Mouse (Mus musculus) CH12.LX (cell line): ENCODE data around the gene Clasrp. TPM values are rescaled to one million over a fixed set of nuclear protein-coding genes. Genes with fewer than 3 reads are reported as not detected.

Experiments used
- DNase-seq: peaks from one replicate; pipeline ENCODE4 v3.0.0-alpha.2; 2013; ENCODE audit errors: extremely low read depth
- H3K27ac ChIP-seq: 2 replicates; pipeline ENCODE4 v1.5.1; 2012; ENCODE audit warnings: low read depth, mild to moderate bottlenecking, control low read depth, moderate library complexity; ENCODE audit not compliant: insufficient read depth
- H3K27me3 ChIP-seq: replicated peaks from 2 replicates; pipeline ENCODE3; 2012; ENCODE audit warnings: inconsistent platforms
- H3K36me3 ChIP-seq, 2 experiments: replicated peaks in 1 of 2; 2 replicates each; pipeline versions ENCODE3 to v1.6.1; 2012; ENCODE audit warnings: inconsistent platforms in 1 of 2, low read length in 1 of 2, mild to moderate bottlenecking in 1 of 2, mixed read lengths in 1 of 2, moderate library complexity in 1 of 2; ENCODE audit not compliant: control insufficient read depth in 1 of 2, insufficient read depth in 1 of 2
- H3K4me1 ChIP-seq, 2 experiments: 2 replicates each; pipeline ENCODE4 v1.6.1; 2012; ENCODE audit warnings: inconsistent platforms in 1 of 2, moderate library complexity in 1 of 2; ENCODE audit not compliant: insufficient read depth in 2 of 2, control insufficient read depth in 1 of 2
- H3K4me2 ChIP-seq: 2 replicates; pipeline ENCODE4 v1.6.1; 2012; ENCODE audit warnings: low read depth, mild to moderate bottlenecking, control low read depth; ENCODE audit not compliant: poor library complexity, insufficient read depth, severe bottlenecking
- H3K4me3 ChIP-seq, 3 experiments: fragments of 150-350 bp in 1 of 3; sonication (generic) in 1 of 3; replicated peaks in 1 of 3; 2 replicates each; pipeline versions ENCODE3 to v1.5.1; 2011 to 2012; ENCODE audit warnings: low read depth in 2 of 3, low read length in 2 of 3, mild to moderate bottlenecking in 2 of 3, moderate library complexity in 2 of 3, control low read depth in 1 of 3, improper control_type of control experiment in 1 of 3, inconsistent platforms in 1 of 3, mixed read lengths in 1 of 3; ENCODE audit not compliant: poor library complexity in 1 of 3
- H3K79me2 ChIP-seq: replicated peaks from 2 replicates; pipeline ENCODE4 v1.6.1; 2012; ENCODE audit warnings: mild to moderate bottlenecking, moderate library complexity; ENCODE audit not compliant: control insufficient read depth, poor library complexity, insufficient read depth, severe bottlenecking; ENCODE audit errors: extremely low read depth
- H3K9ac ChIP-seq: 2 replicates; pipeline ENCODE4 v1.6.1; 2012; ENCODE audit warnings: low read depth, mild to moderate bottlenecking, control low read depth, moderate library complexity; ENCODE audit not compliant: insufficient read depth
- H3K9me3 ChIP-seq: replicated peaks from 2 replicates; pipeline ENCODE3; 2012; ENCODE audit warnings: low read length, inconsistent platforms, mixed read lengths
- HCFC1 ChIP-seq: IDR thresholded peaks from 2 replicates; pipeline ENCODE4 v1.6.1; 2012; ENCODE audit warnings: low read depth, mild to moderate bottlenecking, inconsistent platforms, low read length, improper control_type of control experiment
- JUND ChIP-seq: conservative IDR thresholded peaks from 2 replicates; pipeline ENCODE4 v1.6.1; 2011; ENCODE audit warnings: low read depth, low read length, improper control_type of control experiment
- KAT2A ChIP-seq: IDR thresholded peaks from 2 replicates; pipeline ENCODE4 v1.6.1; 2012; ENCODE audit warnings: low read length, improper control_type of control experiment, inconsistent platforms; ENCODE audit not compliant: insufficient replicate concordance
- MAFK ChIP-seq: IDR thresholded peaks from 2 replicates; pipeline ENCODE4 v1.6.1; 2011; ENCODE audit warnings: low read length, improper control_type of control experiment; ENCODE audit not compliant: insufficient replicate concordance
- MAZ ChIP-seq: IDR thresholded peaks from 2 replicates; pipeline ENCODE4 v1.6.1; 2012; ENCODE audit warnings: low read depth, mild to moderate bottlenecking, inconsistent platforms, low read length, improper control_type of control experiment, moderate library complexity
- MYC ChIP-seq: IDR thresholded peaks from 2 replicates; pipeline ENCODE4 v1.6.1; 2011; ENCODE audit warnings: low read depth, mild to moderate bottlenecking, improper control_type of control experiment, low read length
- RAD21 ChIP-seq: IDR thresholded peaks from 2 replicates; pipeline ENCODE4 v1.6.1; 2011; ENCODE audit warnings: low read depth, mild to moderate bottlenecking, low read length, improper control_type of control experiment, moderate library complexity
- RCOR1 ChIP-seq: conservative IDR thresholded peaks from 2 replicates; pipeline ENCODE4 v1.6.1; 2012; ENCODE audit warnings: low read depth, mild to moderate bottlenecking, inconsistent platforms, low read length, improper control_type of control experiment
- SIN3A ChIP-seq: IDR thresholded peaks from 2 replicates; pipeline ENCODE4 v1.6.1; 2012; ENCODE audit warnings: low read length, improper control_type of control experiment, inconsistent platforms
- TCF12 ChIP-seq: IDR thresholded peaks from 2 replicates; pipeline ENCODE4 v1.6.1; 2014; ENCODE audit warnings: low read depth, mild to moderate bottlenecking, inconsistent platforms, low read length, improper control_type of control experiment
- USF1 ChIP-seq: IDR thresholded peaks from 2 replicates; pipeline ENCODE4 v1.6.1; 2014; ENCODE audit warnings: low read depth, mild to moderate bottlenecking, inconsistent platforms, low read length, improper control_type of control experiment
- USF2 ChIP-seq: conservative IDR thresholded peaks from 2 replicates; pipeline ENCODE4 v1.6.1; 2011; ENCODE audit warnings: low read depth, low read length, improper control_type of control experiment
- ZKSCAN1 ChIP-seq: IDR thresholded peaks from 2 replicates; pipeline ENCODE4 v1.6.1; 2012; ENCODE audit warnings: low read depth, inconsistent platforms, low read length, improper control_type of control experiment, borderline replicate concordance
- ZMIZ1 ChIP-seq: IDR thresholded peaks from 2 replicates; pipeline ENCODE4 v1.6.1; 2012; ENCODE audit warnings: low read depth, mild to moderate bottlenecking, inconsistent platforms, low read length, improper control_type of control experiment
- dilution Hi-C: fragments of 300-500 bp; cut with MboI; formaldehyde crosslinking; loops from 2 replicates; pipeline ENCODE4 v1.14.3; 2020; ENCODE audit warnings: low sequenced_read_pairs; ENCODE audit not compliant: extremely low pct_unique_long_range_greater_than_20kb, extremely low pct_ligation_motif_present
- in situ Hi-C: fragments of 300-500 bp; cut with MboI; formaldehyde crosslinking; loops from 3 replicates; pipeline ENCODE4 v1.14.3; 2019; ENCODE audit warnings: low sequenced_read_pairs, low pct_ligation_motif_present, low pct_unique_long_range_greater_than_20kb, mixed read lengths
- polyA plus RNA-seq: library from polyadenylated mRNA; unstranded; fragments of >175 nt; gene quantifications from 2 replicates; pipeline ENCODE4 v1.2.1, GENCODE M21; 2012; ENCODE audit warnings: low read depth; ENCODE audit not compliant: insufficient read length
- total RNA-seq, 2 experiments: library from RNA; depleted of rRNA; stranded (reverse); fragments of 300-350 nt in 1 of 2; fragments of >200 nt in 1 of 2; gene quantifications; 2 replicates each; pipeline ENCODE4 v1.2.3; 2012 to 2014

Clasrp gene
- total and polyA plus RNA-seq, 3 experiments: 14.5 to 59.4 (median 45.4) TPM

GRCm38 (mm10) chr7:19557982-19558900 is 46.0 kb downstream of the Clasrp start:
- dilution Hi-C loops (no loop called here), in situ Hi-C loops (loop anchor here (25.0 kb wide), 1 partner anchor 146 kb away; the partner anchor contains the start of genes Ckm and Klc3)
- peaks cover 57% of the 10 kb centered on the region for H3K79me2 ChIP-seq
- no peak overlapping the region for H3K27ac ChIP-seq
- DNase-seq: no peak
- H3K27me3 ChIP-seq: no peaks in the 10 kb centered on the region
- peaks cover 23 to 66% of the 10 kb centered on the region in 2 experiments for H3K36me3 ChIP-seq
- peaks cover 8 to 44% of the 10 kb centered on the region in 2 experiments for H3K4me1 ChIP-seq
- no peak overlapping the region for H3K4me3 ChIP-seq
- no peaks in the 10 kb centered on the region for H3K9me3 ChIP-seq
- no peak overlapping the region for H3K9ac ChIP-seq
- TF ChIP-seq RCOR1 (no peak), KAT2A (no peak), USF2 (no peak)
- no peak overlapping the region for H3K4me2 ChIP-seq

- Histone ChIP-seq H3K9me3 (no peaks in the 10 kb centered on the region), H3K27me3 (no peaks in the 10 kb centered on the region), H3K36me3 (peaks cover 31 to 75% of the 10 kb centered on the region in 2 experiments), H3K9ac (no peak overlapping the region), H3K4me3 (no peak overlapping the region), H3K4me2 (no peak overlapping the region), H3K27ac (no peak overlapping the region), H3K4me1 (peaks cover 8 to 35% of the 10 kb centered on the region in 2 experiments), H3K79me2 (peaks cover 58% of the 10 kb centered on the region)
- dilution Hi-C loops (no loop called here), in situ Hi-C loops (loop anchor here (25.0 kb wide), 1 partner anchor 145 kb away; the partner anchor contains the start of genes Ckm and Klc3)
- TF ChIP-seq JUND: no peak
- TF ChIP-seq SIN3A: no peak
- no peak for TF ChIP-seq ZMIZ1
- TF ChIP-seq TCF12: no peak
- DNase-seq: no peak
Measured at GRCm38 (mm10) chr7:19557086-19557485, 47.2 kb downstream of the Clasrp start.

GRCm38 (mm10) chr7:19554168-19554567 is 50.1 kb downstream of the Clasrp start:
- Histone ChIP-seq H3K36me3 (peaks cover 34 to 92% of the 10 kb centered on the region in 2 experiments), H3K27ac (no peak overlapping the region), H3K9ac (no peak overlapping the region), H3K9me3 (no peaks in the 10 kb centered on the region), H3K4me1 (peaks cover 1 to 17% of the 10 kb centered on the region in 2 experiments; a peak in 3 of 4 replicates), H3K4me2 (no peak overlapping the region), H3K27me3 (no peaks in the 10 kb centered on the region), H3K79me2 (peaks cover 43% of the 10 kb centered on the region), H3K4me3 (no peak overlapping the region)
- dilution Hi-C loops (no loop called here), in situ Hi-C loops (loop anchor here (25.0 kb wide), 1 partner anchor 142 kb away; the partner anchor contains the start of genes Ckm and Klc3)
- no peak for DNase-seq
- TF ChIP-seq SIN3A (no peak), HCFC1 (no peak), MAZ (no peak), ZMIZ1 (no peak), USF2 (no peak), ZKSCAN1 (no peak), USF1 (no peak), MYC (no peak), MAFK (no peak), RAD21 (no peak)
